Mouse (Mus musculus): ENCODE measurements around the gene Sf3a3. TPM values are rescaled to one million over a fixed set of nuclear protein-coding genes. Genes with fewer than 3 reads are reported as not detected.

Gene Sf3a3
- polyA plus RNA-seq (2017; shearing (Covaris generic)) = 97.9 TPM

GRCm38 (mm10) chr4:124714545-124715481, at the start of gene Sf3a3:
TSS of gene Sf3a3 (plus strand) at chr4:124714776.

GRCm38 (mm10) chr4:124693135-124693894, 21.3 kb upstream of the Sf3a3 start, which contains the start of gene Utp11:
TSS of gene Utp11 (minus strand) at chr4:124693600.

GRCm38 (mm10) chr4:124700248-124700971, 14.2 kb upstream of the Sf3a3 start, which contains the start of gene Fhl3:
TSS of gene Fhl3 (plus strand) at chr4:124700701.

GRCm38 (mm10) chr4:124741376-124742343, 27.1 kb downstream of the Sf3a3 start, which contains the start of gene Inpp5b:
TSS of gene Inpp5b (plus strand) at chr4:124741850.

Other genes starting within 250 kb of the Sf3a3 start
- not detected for gene 3100002H09Rik, start 104.0 kb upstream of the Sf3a3 start, polyA plus RNA-seq (2017; shearing (Covaris generic))
- not detected for gene Pou3f1, start 58.0 kb upstream of the Sf3a3 start, polyA plus RNA-seq (2017; shearing (Covaris generic))
- 34.0 TPM for gene Utp11, start 21.2 kb upstream of the Sf3a3 start, polyA plus RNA-seq (2017; shearing (Covaris generic))
- gene Fhl3, start 14.1 kb upstream of the Sf3a3 start, polyA plus RNA-seq (2017; shearing (Covaris generic)) = 0.76 TPM
- gene Inpp5b, start 27.1 kb downstream of the Sf3a3 start, polyA plus RNA-seq (2017; shearing (Covaris generic)) = 142 TPM
- 16.9 TPM for gene Mtf1, start 87.3 kb downstream of the Sf3a3 start, polyA plus RNA-seq (2017; shearing (Covaris generic))
- gene Yrdc, start 135.9 kb downstream of the Sf3a3 start, polyA plus RNA-seq (2017; shearing (Covaris generic)) = 154 TPM
- gene 1110065P20Rik, start 136.4 kb downstream of the Sf3a3 start, polyA plus RNA-seq (2017; shearing (Covaris generic)) = 24.0 TPM
- gene Maneal, start 147.4 kb downstream of the Sf3a3 start, polyA plus RNA-seq (2017; shearing (Covaris generic)) = 2.3 TPM
- gene Epha10, start 166.1 kb downstream of the Sf3a3 start, polyA plus RNA-seq (2017; shearing (Covaris generic)) = not detected
- 9.8 TPM for gene 9930104L06Rik, start 222.3 kb downstream of the Sf3a3 start, polyA plus RNA-seq (2017; shearing (Covaris generic))
- gene Cdca8, start 224.5 kb downstream of the Sf3a3 start, polyA plus RNA-seq (2017; shearing (Covaris generic)) = 1.5 TPM

All from naive thymus-derived CD4-positive, alpha-beta T cell, adult 5 months (primary cell).